Mouse (Mus musculus) ovary, adult 18-20 months (tissue): Measurements from ENCODE around the gene Rhd.
"Not testable (repeated sequence)": the region's sequence is repeated elsewhere in the genome, so short reads cannot be mapped to it uniquely, and the experiment has no call there.

Source experiments
- DNase-seq: peaks from one replicate; pipeline ENCODE4 v3.0.0; 2022; ENCODE audit warnings: low spot score, mixed read lengths

The Rhd gene

GRCm38 (mm10) chr4:134863937-134864729 is at the start of gene Rhd:
Gene Rhd, plus strand, starts transcription at chr4:134864536.
- DNase-seq = no peak

- DNase-seq = no peak
Measured at GRCm38 (mm10) chr4:134817706-134818105, 46.6 kb upstream of the Rhd start.

GRCm38 (mm10) chr4:134821061-134821460 is 43.3 kb upstream of the Rhd start:
- no peak for DNase-seq

GRCm38 (mm10) chr4:134823560-134823959 is 40.8 kb upstream of the Rhd start:
- no peak for DNase-seq

GRCm38 (mm10) chr4:134825864-134826263 is 38.5 kb upstream of the Rhd start:
- DNase-seq = not testable (repeated sequence)

- no peak for DNase-seq
Measured at GRCm38 (mm10) chr4:134826348-134826747, 38.0 kb upstream of the Rhd start.

- no peak for DNase-seq
Measured at GRCm38 (mm10) chr4:134827806-134828205, 36.5 kb upstream of the Rhd start.

- no peak for DNase-seq
Measured at GRCm38 (mm10) chr4:134831934-134832333, 32.4 kb upstream of the Rhd start.

GRCm38 (mm10) chr4:134835486-134835885 is 28.9 kb upstream of the Rhd start:
- no peak for DNase-seq

- no peak for DNase-seq
Measured at GRCm38 (mm10) chr4:134838221-134838620, 26.1 kb upstream of the Rhd start.

GRCm38 (mm10) chr4:134838706-134839105 is 25.6 kb upstream of the Rhd start:
- DNase-seq = not testable (repeated sequence)

GRCm38 (mm10) chr4:134840231-134840630 is 24.1 kb upstream of the Rhd start:
- DNase-seq = no peak

GRCm38 (mm10) chr4:134843566-134843965 is 20.8 kb upstream of the Rhd start:
- DNase-seq = no peak

GRCm38 (mm10) chr4:134847587-134847986 is 16.7 kb upstream of the Rhd start:
- no peak for DNase-seq

GRCm38 (mm10) chr4:134850551-134850950 is 13.8 kb upstream of the Rhd start:
- no peak for DNase-seq

- no peak for DNase-seq
Measured at GRCm38 (mm10) chr4:134851236-134851635, 13.1 kb upstream of the Rhd start.

- no peak for DNase-seq
Measured at GRCm38 (mm10) chr4:134851876-134852275, 12.5 kb upstream of the Rhd start.

- peak; percentile 25 for DNase-seq
Measured at GRCm38 (mm10) chr4:134852438-134853255, 11.7 kb upstream of the Rhd start.

- peak; percentile 97 for DNase-seq
Measured at GRCm38 (mm10) chr4:134853259-134853636, 11.1 kb upstream of the Rhd start, which contains the start of gene Maco1. Gene Maco1, minus strand, starts transcription at chr4:134853345.

- peak; percentile 83 for DNase-seq
Measured at GRCm38 (mm10) chr4:134853637-134854485, 10.5 kb upstream of the Rhd start.

GRCm38 (mm10) chr4:134855371-134855770 is 9.0 kb upstream of the Rhd start:
- DNase-seq = no peak

- DNase-seq = no peak
Measured at GRCm38 (mm10) chr4:134856056-134856455, 8.3 kb upstream of the Rhd start.
